Mouse (Mus musculus) embryo, embryonic 10.5 days (tissue): ENCODE measurements around the gene Ptrhd1.

Source experiments
- DNase-seq: peaks from one replicate; pipeline ENCODE4 v3.0.0-alpha.2; 2015; ENCODE audit warnings: low spot score

The Ptrhd1 gene

DNA sequence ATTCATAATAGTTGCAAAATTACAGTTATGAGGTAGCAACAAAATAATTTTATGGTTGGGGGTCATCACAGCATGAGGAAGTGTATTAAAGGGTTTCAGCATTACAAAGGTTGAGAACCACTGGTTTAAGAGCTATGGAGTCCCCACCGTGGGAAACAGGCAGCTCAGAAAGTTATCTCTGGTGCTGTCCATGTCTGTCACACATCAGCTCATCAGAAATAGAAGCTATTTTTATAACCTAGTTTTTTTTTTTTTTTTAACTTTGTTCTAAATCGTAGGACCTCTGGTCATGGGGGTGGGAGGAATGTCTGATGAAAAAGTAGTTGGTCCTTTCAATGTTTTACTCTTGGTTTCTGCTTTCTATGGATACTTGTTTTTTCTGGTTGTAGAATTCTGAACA, 10.0 kb downstream of the Ptrhd1 start:
- no peak for DNase-seq

DNA sequence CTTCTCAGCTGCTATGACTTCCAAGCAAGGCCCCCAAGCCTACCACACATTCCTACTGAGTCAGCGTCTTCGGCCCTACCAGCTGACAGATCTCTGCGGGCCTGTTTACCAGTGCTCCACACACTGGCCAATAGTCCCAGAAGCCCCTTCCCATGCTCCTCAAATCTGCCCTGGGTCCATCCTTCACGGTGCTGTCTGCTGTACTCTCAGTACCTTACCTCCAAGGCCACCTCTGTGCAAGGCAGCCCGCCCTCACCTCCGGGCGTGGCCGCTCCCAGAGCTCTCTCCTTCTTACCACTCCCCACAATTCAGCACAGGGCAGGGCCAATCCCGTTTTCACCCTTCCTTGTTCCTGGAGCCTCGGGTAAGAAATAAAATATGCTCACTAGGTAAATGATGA, 11.9 kb downstream of the Ptrhd1 start:
- no peak for DNase-seq

DNA sequence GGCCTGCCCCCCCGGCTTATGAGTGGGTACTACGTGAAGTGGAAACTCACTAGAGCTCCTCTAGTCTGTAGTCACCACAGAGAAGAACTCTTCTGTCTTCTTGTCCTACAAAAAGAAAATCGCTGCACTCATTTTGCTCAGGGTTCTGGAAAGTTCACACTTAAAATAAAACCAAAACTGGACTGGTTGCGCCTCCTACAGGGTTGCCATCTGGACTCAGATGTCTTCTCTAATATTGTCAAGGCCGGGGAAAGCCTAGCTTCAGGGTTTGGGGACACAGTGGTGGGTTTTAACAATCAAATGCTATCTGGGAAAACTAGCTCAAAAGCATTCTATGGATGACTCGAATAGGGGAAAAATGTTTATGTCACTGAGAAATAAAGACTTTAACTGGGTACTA, 16.0 kb downstream of the Ptrhd1 start:
- no peak for DNase-seq

DNA sequence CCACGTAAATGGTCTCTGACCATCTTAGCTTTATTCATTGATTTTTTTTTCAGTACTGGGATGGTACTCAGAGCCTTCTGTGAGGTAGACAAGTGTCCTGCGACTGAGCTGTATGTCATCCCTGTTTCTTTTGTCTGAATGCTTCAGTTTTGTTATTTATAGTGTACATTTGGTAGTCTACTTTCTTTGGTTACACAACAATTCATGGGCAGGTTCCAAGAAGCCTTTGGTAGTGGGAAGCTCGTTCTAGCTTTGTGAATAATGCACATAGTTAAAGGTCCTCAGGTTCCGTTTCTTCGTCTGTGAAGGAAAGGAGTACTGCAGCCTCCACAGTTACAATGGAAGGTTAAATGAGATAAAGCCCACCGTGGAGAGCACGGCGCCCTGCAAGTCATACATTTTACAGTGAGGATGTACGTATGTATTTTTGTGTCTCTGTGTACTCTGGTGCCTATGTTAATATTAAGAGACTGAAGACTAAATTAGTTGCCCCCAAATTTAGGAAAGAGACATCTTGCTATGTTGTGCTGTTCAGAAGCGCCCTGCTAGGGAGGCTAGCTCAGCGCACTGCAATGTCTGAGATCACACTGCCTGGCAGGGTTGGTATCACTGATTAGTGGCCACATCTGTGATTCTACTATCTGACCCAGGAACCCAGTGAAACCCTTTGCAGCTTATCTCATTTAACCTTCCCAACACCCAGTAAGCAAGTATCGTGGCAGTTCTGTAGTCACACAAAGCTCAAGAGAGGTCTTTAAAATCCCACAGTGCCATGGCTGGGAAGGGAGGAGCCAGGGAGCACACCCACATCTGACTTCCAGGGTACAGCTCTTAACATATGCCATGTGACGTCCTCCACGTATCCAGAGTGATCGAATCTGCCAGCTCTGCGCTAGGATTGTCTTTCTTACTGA, 19.2 kb downstream of the Ptrhd1 start:
- no peak for DNase-seq

DNA sequence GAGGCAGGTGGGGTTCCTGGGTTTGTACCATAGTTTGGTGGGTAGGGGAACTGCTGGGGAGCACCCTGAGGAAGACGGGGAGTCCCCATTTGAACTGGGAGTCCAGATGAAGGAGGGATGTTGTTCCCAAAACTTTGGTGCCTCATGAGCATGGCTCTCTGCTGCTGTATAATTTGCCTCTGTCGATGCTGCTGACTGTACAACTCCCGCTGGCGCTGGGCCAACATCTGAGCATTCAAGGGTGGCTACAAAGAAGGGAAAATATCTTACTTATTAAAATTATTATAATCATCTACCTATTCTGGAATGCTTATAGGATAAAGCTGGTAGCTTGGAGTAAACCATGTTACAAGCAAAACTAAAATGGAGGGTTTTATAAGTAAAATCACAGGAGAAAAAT, 33.9 kb downstream of the Ptrhd1 start:
- no peak for DNase-seq

DNA sequence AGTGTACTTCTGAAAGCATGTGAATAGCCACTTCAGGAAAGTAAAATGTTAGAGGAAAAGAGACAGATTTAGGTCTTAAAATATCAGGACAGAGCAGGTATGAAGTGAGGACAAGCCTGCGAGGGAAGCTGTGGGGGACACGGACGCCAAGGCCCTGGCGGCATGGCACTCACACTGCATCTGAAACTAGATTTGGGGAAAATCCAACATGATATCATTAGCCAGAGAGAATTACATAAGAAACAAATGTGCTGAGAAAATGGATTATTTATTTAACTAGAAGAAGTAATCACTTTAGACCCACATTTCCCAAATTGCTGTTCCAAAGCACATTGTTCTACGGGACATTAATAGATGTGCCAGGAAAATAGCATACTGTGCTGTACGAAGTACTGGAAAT, 37.3 kb downstream of the Ptrhd1 start:
- no peak for DNase-seq

DNA sequence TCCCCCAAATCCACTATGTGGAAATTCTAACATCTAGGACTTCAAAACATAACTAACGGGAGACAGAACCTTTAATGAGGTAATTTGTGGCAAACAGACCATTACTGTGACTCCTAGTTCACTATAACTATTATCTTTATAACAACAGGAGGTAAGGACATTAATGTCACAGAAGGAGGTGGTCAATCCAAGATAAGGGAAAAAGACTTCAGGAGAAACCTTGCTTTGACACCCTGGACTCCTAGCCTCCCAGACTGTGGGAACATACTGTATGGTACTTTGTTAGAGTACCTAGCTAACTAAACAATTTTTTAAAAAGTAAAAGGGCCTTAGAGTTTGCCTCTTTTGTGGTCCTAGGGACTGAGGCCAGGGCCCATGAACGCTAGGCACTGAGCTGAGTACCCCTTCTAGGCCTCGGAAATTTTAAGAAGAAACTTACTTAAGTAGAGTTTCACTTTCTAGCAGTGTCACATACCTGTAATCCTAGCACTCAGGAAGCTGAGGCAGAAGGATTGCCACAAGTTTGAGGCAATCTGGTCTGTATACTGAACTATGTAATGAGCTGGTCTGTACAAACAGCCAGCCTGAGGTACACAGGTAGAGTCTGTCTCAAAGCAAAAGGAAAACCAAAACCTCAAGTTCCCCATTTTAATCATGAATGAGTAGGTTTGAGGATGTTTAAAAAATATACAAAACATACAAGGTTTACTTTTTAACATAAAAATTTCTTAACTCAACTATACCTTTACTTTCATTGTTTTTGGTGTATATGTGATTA, 45.3 kb downstream of the Ptrhd1 start:
- DNase-seq: no peak

DNA sequence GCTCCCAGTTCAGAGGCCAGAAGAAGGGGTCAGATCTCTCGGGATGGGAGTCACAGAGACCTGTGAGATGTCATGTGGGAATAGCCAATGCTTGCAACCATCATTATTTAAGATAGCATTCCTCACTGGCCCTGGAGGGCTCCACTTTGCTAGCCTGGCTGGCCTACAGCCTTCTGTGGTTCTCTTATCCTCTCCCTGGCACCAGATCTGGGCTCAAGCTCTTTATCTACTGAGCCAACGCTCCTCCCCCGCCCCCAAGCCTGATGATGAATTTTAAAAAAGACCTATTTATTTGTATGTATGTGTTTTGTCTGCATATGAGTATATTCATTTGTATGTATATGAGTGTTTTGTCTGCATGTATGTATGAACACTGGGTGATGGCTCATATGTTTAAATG, 46.1 kb downstream of the Ptrhd1 start:
- DNase-seq: no peak

DNA sequence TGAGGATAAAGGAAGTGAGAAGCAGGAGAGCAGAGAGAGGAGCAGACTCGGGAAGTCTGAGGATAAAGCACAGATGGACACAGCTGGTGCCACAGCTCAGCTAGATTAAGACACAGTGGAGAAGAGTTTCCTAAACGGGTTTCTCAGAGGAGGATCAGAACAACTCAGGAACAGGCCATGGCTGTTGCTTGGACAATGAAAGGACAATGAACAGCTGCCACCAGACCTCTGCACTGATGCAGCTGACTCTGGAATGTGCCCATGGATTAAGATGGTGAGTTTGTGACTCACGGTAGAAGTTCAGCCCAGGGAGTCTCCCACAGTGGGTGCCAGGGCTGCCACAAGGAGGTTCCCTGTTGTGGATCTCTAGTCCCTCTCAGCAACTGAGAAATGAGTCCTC, 51.4 kb downstream of the Ptrhd1 start:
- DNase-seq: no peak
